Mouse (Mus musculus) MEL (cell line): Measurements from ENCODE around the gene 2310033P09Rik. TPM values are rescaled to one million over a fixed set of nuclear protein-coding genes. Genes with fewer than 3 reads are reported as not detected.

Experiments used
- DNase-seq: peaks from one replicate; pipeline ENCODE4 v3.0.0; 2011; ENCODE audit warnings: low read depth, low spot score
- H3K27ac ChIP-seq: 2 replicates; pipeline ENCODE4 v1.5.1; 2012; ENCODE audit warnings: low read depth, mild to moderate bottlenecking, control low read depth, low read length, moderate library complexity; ENCODE audit not compliant: control insufficient read depth
- H3K27me3 ChIP-seq, 2 experiments: fragments of 150-350 bp in 1 of 2; sonication (generic) in 1 of 2; 2 replicates each; pipeline ENCODE4 v1.6.1; 2012; ENCODE audit warnings: low read length in 2 of 2, mild to moderate bottlenecking in 2 of 2, improper control_type of control experiment in 1 of 2, moderate library complexity in 1 of 2; ENCODE audit not compliant: insufficient read depth in 2 of 2, control insufficient read depth in 1 of 2
- H3K36me3 ChIP-seq, 2 experiments: 2 replicates each; pipeline ENCODE4 v1.6.1; 2012 to 2014; ENCODE audit warnings: low read length in 2 of 2, improper control_type of control experiment in 1 of 2, inconsistent platforms in 1 of 2, mild to moderate bottlenecking in 1 of 2; ENCODE audit not compliant: insufficient read depth in 2 of 2, control insufficient read depth in 1 of 2
- H3K4me1 ChIP-seq, 2 experiments: fragments of 150-350 bp in 1 of 2; sonication (generic) in 1 of 2; 2 replicates each; pipeline ENCODE4 v1.6.1; 2012; ENCODE audit warnings: low read length in 2 of 2, improper control_type of control experiment in 1 of 2, mild to moderate bottlenecking in 1 of 2; ENCODE audit not compliant: insufficient read depth in 2 of 2, control insufficient read depth in 1 of 2
- H3K4me3 ChIP-seq, 2 experiments: fragments of 150-350 bp in 1 of 2; sonication (generic) in 1 of 2; 2 replicates each; pipeline ENCODE4 v1.5.1; 2012; ENCODE audit warnings: low read depth in 2 of 2, low read length in 2 of 2, mild to moderate bottlenecking in 2 of 2, moderate library complexity in 2 of 2, control low read depth in 1 of 2, improper control_type of control experiment in 1 of 2; ENCODE audit not compliant: control insufficient read depth in 1 of 2, insufficient read depth in 1 of 2
- H3K79me2 ChIP-seq: 2 replicates; pipeline ENCODE4 v1.6.1; 2012; ENCODE audit warnings: mild to moderate bottlenecking, low read length, moderate library complexity; ENCODE audit not compliant: control insufficient read depth, poor library complexity, insufficient read depth
- H3K9ac ChIP-seq: 2 replicates; pipeline ENCODE4 v1.6.1; 2012; ENCODE audit warnings: low read depth, mild to moderate bottlenecking, control low read depth, low read length, moderate library complexity; ENCODE audit not compliant: control insufficient read depth, poor library complexity, severe bottlenecking
- H3K9me3 ChIP-seq: fragments of 150-350 bp; sonication (generic); replicated peaks from 2 replicates; pipeline ENCODE4 v1.6.1; 2012; ENCODE audit warnings: mild to moderate bottlenecking, low read length, improper control_type of control experiment, moderate library complexity; ENCODE audit not compliant: insufficient read depth
- BHLHE40 ChIP-seq: IDR thresholded peaks from 2 replicates; pipeline ENCODE4 v1.6.1; 2012; ENCODE audit warnings: low read depth, mild to moderate bottlenecking, inconsistent platforms, low read length, improper control_type of control experiment, borderline replicate concordance
- CHD1 ChIP-seq: IDR thresholded peaks from 2 replicates; pipeline ENCODE4 v1.6.1; 2012; ENCODE audit warnings: low read depth, mild to moderate bottlenecking, inconsistent platforms, low read length, improper control_type of control experiment
- CHD2 ChIP-seq: IDR thresholded peaks from 2 replicates; pipeline ENCODE4 v1.6.1; 2011; ENCODE audit warnings: low read length, improper control_type of control experiment
- E2F4 ChIP-seq: IDR thresholded peaks from 2 replicates; pipeline ENCODE4 v1.6.1; 2011; ENCODE audit warnings: low read depth, low read length, improper control_type of control experiment, borderline replicate concordance
- EP300 ChIP-seq, 2 experiments: IDR thresholded peaks; 2 replicates each; pipeline ENCODE4 v1.6.1; 2011; ENCODE audit warnings: improper control_type of control experiment in 2 of 2, low read length in 2 of 2, low read depth in 1 of 2, mild to moderate bottlenecking in 1 of 2
- ETS1 ChIP-seq: IDR thresholded peaks from 2 replicates; pipeline ENCODE4 v1.6.1; 2012; ENCODE audit warnings: low read depth, mild to moderate bottlenecking, inconsistent platforms, low read length, improper control_type of control experiment, moderate library complexity
- GABPA ChIP-seq: IDR thresholded peaks from 2 replicates; pipeline ENCODE4 v1.6.1; 2012; ENCODE audit warnings: low read depth, mild to moderate bottlenecking, inconsistent platforms, low read length, improper control_type of control experiment, moderate library complexity
- HCFC1 ChIP-seq: IDR thresholded peaks from 2 replicates; pipeline ENCODE4 v1.6.1; 2012; ENCODE audit warnings: low read depth, mild to moderate bottlenecking, inconsistent platforms, low read length, improper control_type of control experiment, moderate library complexity
- KAT2A ChIP-seq: conservative IDR thresholded peaks from 2 replicates; pipeline ENCODE4 v1.6.1; 2012; ENCODE audit warnings: low read depth, low read length, improper control_type of control experiment, inconsistent platforms
- MAFK ChIP-seq: IDR thresholded peaks from 2 replicates; pipeline ENCODE4 v1.6.1; 2011; ENCODE audit warnings: low read depth, mild to moderate bottlenecking, low read length, improper control_type of control experiment, borderline replicate concordance
- MYB ChIP-seq: IDR thresholded peaks from 2 replicates; pipeline ENCODE4 v1.6.1; 2011; ENCODE audit warnings: mild to moderate bottlenecking, low read depth, low read length, improper control_type of control experiment
- MYC ChIP-seq: IDR thresholded peaks from 2 replicates; pipeline ENCODE4 v1.6.1; 2011; ENCODE audit warnings: low read depth, mild to moderate bottlenecking, low read length, improper control_type of control experiment, moderate library complexity
- NELFE ChIP-seq: IDR thresholded peaks from 2 replicates; pipeline ENCODE4 v1.6.1; 2011; ENCODE audit warnings: low read depth, low read length, improper control_type of control experiment
- NRF1 ChIP-seq: IDR thresholded peaks from 2 replicates; pipeline ENCODE4 v1.6.1; 2014; ENCODE audit warnings: low read depth, mild to moderate bottlenecking, inconsistent platforms, low read length, improper control_type of control experiment, moderate library complexity; ENCODE audit not compliant: poor library complexity, insufficient read depth, severe bottlenecking
- POLR2A ChIP-seq, 2 experiments: IDR thresholded peaks; 2 replicates each; pipeline ENCODE4 v1.6.1; 2011 to 2012; ENCODE audit warnings: low read length in 2 of 2, mild to moderate bottlenecking in 2 of 2, control low read depth in 1 of 2, improper control_type of control experiment in 1 of 2, low read depth in 1 of 2, moderate library complexity in 1 of 2; ENCODE audit not compliant: control insufficient read depth in 1 of 2, insufficient read depth in 1 of 2, poor library complexity in 1 of 2
- POLR2AphosphoS2 ChIP-seq: IDR thresholded peaks from 2 replicates; pipeline ENCODE4 v1.6.1; 2011; ENCODE audit warnings: low read length, improper control_type of control experiment
- POLR2AphosphoS5 ChIP-seq: IDR thresholded peaks from 2 replicates; pipeline ENCODE4 v1.6.1; 2012; ENCODE audit warnings: low read depth, borderline replicate concordance, mild to moderate bottlenecking, inconsistent platforms, low read length, moderate library complexity, mixed read lengths
- RCOR1 ChIP-seq: IDR thresholded peaks from 2 replicates; pipeline ENCODE4 v1.6.1; 2012; ENCODE audit warnings: low read depth, mild to moderate bottlenecking, inconsistent platforms, low read length, improper control_type of control experiment
- SIN3A ChIP-seq: IDR thresholded peaks from 2 replicates; pipeline ENCODE4 v1.6.1; 2012; ENCODE audit warnings: low read length, improper control_type of control experiment, inconsistent platforms
- TBP ChIP-seq: IDR thresholded peaks from 2 replicates; pipeline ENCODE4 v1.8.0; 2011; ENCODE audit warnings: low read depth, low read length, improper control_type of control experiment
- UBTF ChIP-seq: IDR thresholded peaks from 2 replicates; pipeline ENCODE4 v1.6.1; 2012; ENCODE audit warnings: low read depth, mild to moderate bottlenecking, inconsistent platforms, low read length, improper control_type of control experiment, moderate library complexity, borderline replicate concordance; ENCODE audit not compliant: insufficient read depth
- USF1 ChIP-seq: IDR thresholded peaks from 2 replicates; pipeline ENCODE4 v1.6.1; 2014; ENCODE audit warnings: low read depth, mild to moderate bottlenecking, inconsistent platforms, low read length, improper control_type of control experiment, moderate library complexity
- ZC3H11A ChIP-seq: IDR thresholded peaks from 2 replicates; pipeline ENCODE4 v1.6.1; 2012; ENCODE audit warnings: low read depth, mild to moderate bottlenecking, inconsistent platforms, low read length, improper control_type of control experiment
- ZKSCAN1 ChIP-seq: IDR thresholded peaks from 2 replicates; pipeline ENCODE4 v1.6.1; 2012; ENCODE audit warnings: low read depth, mild to moderate bottlenecking, inconsistent platforms, low read length, improper control_type of control experiment, moderate library complexity
- ZMIZ1 ChIP-seq: IDR thresholded peaks from 2 replicates; pipeline ENCODE4 v1.6.1; 2012; ENCODE audit warnings: low read depth, mild to moderate bottlenecking, inconsistent platforms, low read length, improper control_type of control experiment, moderate library complexity
- ZNF384 ChIP-seq: IDR thresholded peaks from 2 replicates; pipeline ENCODE4 v1.6.1; 2012; ENCODE audit warnings: low read depth, mild to moderate bottlenecking, inconsistent platforms, low read length, improper control_type of control experiment
- polyA plus RNA-seq, 2 experiments: library from polyadenylated mRNA; stranded (reverse) in 1 of 2; unstranded in 1 of 2; fragments of >175 nt in 1 of 2; fragments of >200 nt in 1 of 2; gene quantifications; 2 replicates each; pipeline versions ENCODE4 v1.2.1 to v1.2.4; 2012; ENCODE audit warnings: low replicate concordance in 2 of 2, low read depth in 1 of 2; ENCODE audit not compliant: insufficient read length in 2 of 2, insufficient read depth in 1 of 2, missing spikeins in 1 of 2
- total RNA-seq: library from RNA; depleted of rRNA; stranded (reverse); fragments of 300-350 nt; gene quantifications from 2 replicates; pipeline ENCODE4 v1.2.3, GENCODE M21; 2012

2310033P09Rik gene
- total and polyA plus RNA-seq, 3 experiments = 35.5 to 59.8 TPM; not detected in 1

DNA sequence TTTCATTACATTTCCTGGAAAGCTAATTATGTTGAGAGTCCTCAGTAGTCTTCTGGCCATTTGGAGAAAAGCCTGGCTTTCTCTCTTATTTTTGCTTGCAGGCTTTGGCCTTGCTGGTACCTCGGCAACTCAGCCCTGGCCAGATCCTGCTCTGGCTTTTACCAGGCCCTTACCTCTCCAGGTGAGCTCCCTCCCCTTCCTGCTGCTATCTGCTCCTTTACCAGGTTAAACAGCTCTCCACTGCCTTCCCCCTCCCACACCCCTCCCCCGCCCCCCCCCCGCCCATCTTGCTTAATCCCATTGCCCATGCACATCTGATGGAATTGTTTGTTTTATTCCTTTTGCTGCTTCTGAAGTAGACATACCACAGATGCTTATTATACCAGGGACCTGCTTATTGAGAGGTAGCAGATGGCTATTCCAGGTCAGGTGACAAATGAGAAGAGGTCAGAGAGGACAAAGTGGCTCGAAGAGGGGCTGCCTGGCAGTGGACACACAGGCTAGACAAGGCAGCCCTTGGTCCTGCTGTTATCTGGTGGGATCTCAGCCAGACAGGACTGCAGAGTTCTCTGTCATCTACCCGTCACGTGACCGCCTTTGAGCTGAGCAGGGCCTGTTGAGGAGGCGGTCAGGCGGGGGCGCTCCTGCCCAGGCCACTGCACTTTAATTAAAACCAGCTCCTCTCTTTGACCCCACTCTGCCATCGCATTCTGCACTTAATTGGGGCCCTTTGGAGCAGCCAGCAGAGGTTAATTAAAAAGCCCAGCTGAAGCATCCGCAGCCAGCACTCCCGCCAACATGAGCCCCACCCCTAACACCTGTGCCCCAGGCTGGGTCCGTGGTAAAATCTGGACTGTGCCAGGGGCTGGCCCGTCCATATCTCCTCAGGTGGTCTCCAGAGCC lies 30.7 kb downstream of the 2310033P09Rik start (continued):
- TF ChIP-seq HCFC1 (no peak), TBP (no peak), E2F4 (no peak), ETS1 (no peak), NRF1 (no peak), MAFK (no peak), NELFE (no peak), MYC (no peak), UBTF (no peak), RCOR1 (no peak), ZNF384 (no peak), POLR2A (IDR thresholded peaks at IDR 0.05; ENCODE audit: control insufficient read depth in 1 of 2, insufficient read depth in 1 of 2, low read depth in 1 of 2, low read length in 2 of 2, poor library complexity in 1 of 2) (no peak), POLR2AphosphoS2 (no peak), GABPA (no peak), CHD2 (no peak), EP300 (IDR thresholded peaks at IDR 0.05; ENCODE audit: low read depth in 1 of 2, low read length in 2 of 2) (no peak), KAT2A (no peak), CHD1 (no peak), MYB (no peak), ZMIZ1 (no peak), ZKSCAN1 (no peak)

DNA sequence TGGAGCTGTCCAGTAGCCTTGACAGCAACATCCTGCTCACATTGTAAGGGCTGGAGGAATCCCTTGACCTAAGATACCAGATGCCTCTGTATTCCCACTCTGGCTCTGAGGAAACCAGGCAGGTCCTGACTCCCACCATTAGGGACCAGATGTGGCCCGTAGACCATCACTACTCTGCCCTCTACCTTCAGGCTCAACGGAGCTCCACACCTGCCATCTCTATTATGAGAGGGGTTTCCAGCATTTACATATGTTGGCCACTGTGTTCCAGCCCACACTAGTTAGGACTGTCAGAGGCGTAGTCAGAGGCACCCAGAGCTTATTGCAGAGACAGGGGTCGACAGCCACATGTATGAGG lies 31.3 kb downstream of the 2310033P09Rik start:
- H3K36me3 ChIP-seq = no peaks in the 10 kb centered on the region
- H3K27ac ChIP-seq = no peak overlapping the region
- peaks cover 16 to 23% of the 10 kb centered on the region in 2 experiments for H3K27me3 ChIP-seq
- TF ChIP-seq USF1 = no peak
- no peak for TF ChIP-seq SIN3A
- no peak for TF ChIP-seq BHLHE40
- TF ChIP-seq UBTF = no peak
- no peak for TF ChIP-seq ZC3H11A
- TF ChIP-seq POLR2AphosphoS2 = no peak
- no peak for TF ChIP-seq ZKSCAN1
- TF ChIP-seq NELFE = no peak
- TF ChIP-seq ZMIZ1 = no peak
- no peak for TF ChIP-seq POLR2AphosphoS5
- no peaks in the 10 kb centered on the region for H3K79me2 ChIP-seq
- H3K9me3 ChIP-seq = no peaks in the 10 kb centered on the region
- no peak for DNase-seq
- H3K4me1 ChIP-seq = no peaks in the 10 kb centered on the region
- no peak overlapping the region for H3K9ac ChIP-seq
- H3K4me3 ChIP-seq = no peak overlapping the region
